Mouse (Mus musculus): Measurements from ENCODE around the gene Snapc2.
"Not testable (repeated sequence)": the region's sequence is repeated elsewhere in the genome, so short reads cannot be mapped to it uniquely, and the experiment has no call there.

Snapc2 gene

GRCm38 (mm10) chr8:4237814-4238433, 15.0 kb upstream of the Snapc2 start:
- peak; percentile 55 for DNase-seq (ENCODE audit: low read depth, low spot score)

- DNase-seq (ENCODE audit: low read depth, low spot score) = peak; percentile 100
Observed at GRCm38 (mm10) chr8:4238434-4239192, 14.3 kb upstream of the Snapc2 start, which contains the start of the genes Map2k7 and Gm49320. TSS of gene Map2k7 (plus strand) at chr8:4238740. TSS of gene Gm49320 (plus strand) at chr8:4238865.

- DNase-seq (ENCODE audit: low read depth, low spot score) = no peak
Observed at GRCm38 (mm10) chr8:4239193-4239890, 13.5 kb upstream of the Snapc2 start.

- no peak for DNase-seq (ENCODE audit: low read depth, low spot score)
Observed at GRCm38 (mm10) chr8:4245061-4245460, 7.8 kb upstream of the Snapc2 start.

- DNase-seq (ENCODE audit: low read depth, low spot score) = no peak
Observed at GRCm38 (mm10) chr8:4245737-4246136, 7.1 kb upstream of the Snapc2 start.

- no peak for DNase-seq (ENCODE audit: low read depth, low spot score)
Observed at GRCm38 (mm10) chr8:4247241-4247640, 5.6 kb upstream of the Snapc2 start.

GRCm38 (mm10) chr8:4247951-4248540, 4.8 kb upstream of the Snapc2 start, which contains the start of gene Tgfbr3l:
TSS of gene Tgfbr3l (plus strand) at chr8:4248214.
- no peak for DNase-seq (ENCODE audit: low read depth, low spot score)

- DNase-seq (ENCODE audit: low read depth, low spot score) = peak; percentile 82
Observed at GRCm38 (mm10) chr8:4249213-4249612, 3.7 kb upstream of the Snapc2 start.

GRCm38 (mm10) chr8:4250306-4250970, 2.4 kb upstream of the Snapc2 start:
- DNase-seq (ENCODE audit: low read depth, low spot score) = peak; percentile 82

- no peak for DNase-seq (ENCODE audit: low read depth, low spot score)
Observed at GRCm38 (mm10) chr8:4252116-4252760, 642 bp upstream of the Snapc2 start.

GRCm38 (mm10) chr8:4254001-4254400, 1.1 kb downstream of the Snapc2 start:
- DNase-seq (ENCODE audit: low read depth, low spot score) = peak; percentile 55

GRCm38 (mm10) chr8:4255471-4255870, 2.6 kb downstream of the Snapc2 start:
- DNase-seq (ENCODE audit: low read depth, low spot score) = not testable (repeated sequence)

- no peak for DNase-seq (ENCODE audit: low read depth, low spot score)
Observed at GRCm38 (mm10) chr8:4256911-4257310, 4.0 kb downstream of the Snapc2 start.

GRCm38 (mm10) chr8:4257350-4257749, 4.5 kb downstream of the Snapc2 start:
- DNase-seq (ENCODE audit: low read depth, low spot score) = no peak

GRCm38 (mm10) chr8:4258233-4258632, 5.4 kb downstream of the Snapc2 start:
- DNase-seq (ENCODE audit: low read depth, low spot score) = peak; percentile 91

GRCm38 (mm10) chr8:4258678-4259077, 5.8 kb downstream of the Snapc2 start:
- no peak for DNase-seq (ENCODE audit: low read depth, low spot score)

GRCm38 (mm10) chr8:4259125-4259804, 6.4 kb downstream of the Snapc2 start, which contains the start of gene Ctxn1:
TSS of gene Ctxn1 (minus strand) at chr8:4259274.
- peak; percentile 98 for DNase-seq (ENCODE audit: low read depth, low spot score)

- DNase-seq (ENCODE audit: low read depth, low spot score) = no peak
Observed at GRCm38 (mm10) chr8:4259805-4260170, 6.9 kb downstream of the Snapc2 start.

- no peak for DNase-seq (ENCODE audit: low read depth, low spot score)
Observed at GRCm38 (mm10) chr8:4263105-4263791, 10.4 kb downstream of the Snapc2 start.

Measured in ZHBTc4 (cell line).